Mouse (Mus musculus): Measurements from ENCODE around the gene Ifrd1. TPM values are rescaled to one million over a fixed set of nuclear protein-coding genes. Genes with fewer than 3 reads are reported as not detected.
"Not testable (repeated sequence)": the region's sequence is repeated elsewhere in the genome, so short reads cannot be mapped to it uniquely, and the experiment has no call there.

The Ifrd1 gene
- polyA plus RNA-seq, 1 experiment from 2014 or later = 131 TPM

- Histone ChIP-seq H3K27ac (ENCODE audit: low read depth, low read length) (no peak overlapping the region), H3K9ac (ENCODE audit: low read depth, low read length) (no peak overlapping the region), H3K4me2 (replicated peaks; ENCODE audit: low read depth, low read length) (no peak overlapping the region), H3K27me3 (ENCODE audit: control insufficient read depth, insufficient read depth, low read length) (no peaks in the 10 kb centered on the region), H3K9me3 (ENCODE audit: control insufficient read depth, low read length) (no peaks in the 10 kb centered on the region), H3K4me1 (ENCODE audit: control insufficient read depth, insufficient read depth, low read length) (no peaks in the 10 kb centered on the region), H3K4me3 (ENCODE audit: low read length) (no peak overlapping the region), H3K36me3 (ENCODE audit: control insufficient read depth, insufficient read depth, low read length) (peaks cover 19% of the 10 kb centered on the region)
- no peak for ATAC-seq (ENCODE audit: low FRiP score, low TSS enrichment)
- 84% methylated on average over 9 of the region's 9 CpGs for WGBS
Measured at GRCm38 (mm10) chr12:40198427-40198826, 49.9 kb downstream of the Ifrd1 start.

GRCm38 (mm10) chr12:40198019-40198418 lies 50.3 kb downstream of the Ifrd1 start:
- H3K4me3 ChIP-seq (ENCODE audit: low read length) = no peak overlapping the region
- no peaks in the 10 kb centered on the region for H3K27me3 ChIP-seq (ENCODE audit: control insufficient read depth, insufficient read depth, low read length)
- H3K9ac ChIP-seq (ENCODE audit: low read depth, low read length) = no peak overlapping the region
- H3K4me2 ChIP-seq (replicated peaks; ENCODE audit: low read depth, low read length) = no peak overlapping the region
- H3K9me3 ChIP-seq (ENCODE audit: control insufficient read depth, low read length) = no peaks in the 10 kb centered on the region
- WGBS = 91% methylated on average over 5 of the region's 5 CpGs
- H3K36me3 ChIP-seq (ENCODE audit: control insufficient read depth, insufficient read depth, low read length) = peaks cover 15% of the 10 kb centered on the region
- no peaks in the 10 kb centered on the region for H3K4me1 ChIP-seq (ENCODE audit: control insufficient read depth, insufficient read depth, low read length)
- no peak overlapping the region for H3K27ac ChIP-seq (ENCODE audit: low read depth, low read length)
- ATAC-seq (ENCODE audit: low FRiP score, low TSS enrichment) = no peak

- H3K4me3 ChIP-seq (ENCODE audit: low read length) = no peak overlapping the region
- H3K27ac ChIP-seq (ENCODE audit: low read depth, low read length) = no peak overlapping the region
- no peak overlapping the region for H3K4me2 ChIP-seq (replicated peaks; ENCODE audit: low read depth, low read length)
- H3K4me1 ChIP-seq (ENCODE audit: control insufficient read depth, insufficient read depth, low read length) = no peaks in the 10 kb centered on the region
- H3K9ac ChIP-seq (ENCODE audit: low read depth, low read length) = no peak overlapping the region
- no peak for ATAC-seq (ENCODE audit: low FRiP score, low TSS enrichment)
- H3K27me3 ChIP-seq (ENCODE audit: control insufficient read depth, insufficient read depth, low read length) = no peaks in the 10 kb centered on the region
- no peaks in the 10 kb centered on the region for H3K9me3 ChIP-seq (ENCODE audit: control insufficient read depth, low read length)
- H3K36me3 ChIP-seq (ENCODE audit: control insufficient read depth, insufficient read depth, low read length) = peaks cover 11% of the 10 kb centered on the region
Measured at GRCm38 (mm10) chr12:40197511-40197910, 50.8 kb downstream of the Ifrd1 start.

GRCm38 (mm10) chr12:40185474-40185873 lies 62.8 kb downstream of the Ifrd1 start:
- Histone ChIP-seq H3K9me3 (ENCODE audit: control insufficient read depth, low read length) (peaks cover 3% of the 10 kb centered on the region; the same call in 1 of the 2 replicates), H3K4me2 (replicated peaks; ENCODE audit: low read depth, low read length) (no peak overlapping the region), H3K36me3 (ENCODE audit: control insufficient read depth, insufficient read depth, low read length) (no peaks in the 10 kb centered on the region), H3K27ac (ENCODE audit: low read depth, low read length) (no peak overlapping the region), H3K9ac (ENCODE audit: low read depth, low read length) (no peak overlapping the region), H3K27me3 (ENCODE audit: control insufficient read depth, insufficient read depth, low read length) (no peaks in the 10 kb centered on the region), H3K4me1 (ENCODE audit: control insufficient read depth, insufficient read depth, low read length) (no peaks in the 10 kb centered on the region), H3K4me3 (ENCODE audit: low read length) (no peak overlapping the region)
- WGBS = 93% methylated on average over 3 of the region's 3 CpGs
- no peak for ATAC-seq (ENCODE audit: low FRiP score, low TSS enrichment)

GRCm38 (mm10) chr12:40177089-40177488 lies 71.2 kb downstream of the Ifrd1 start:
- ATAC-seq (ENCODE audit: low FRiP score, low TSS enrichment) = no peak
- Histone ChIP-seq H3K9ac (ENCODE audit: low read depth, low read length) (no peak overlapping the region), H3K4me3 (ENCODE audit: low read length) (no peak overlapping the region), H3K27ac (ENCODE audit: low read depth, low read length) (no peak overlapping the region), H3K27me3 (ENCODE audit: control insufficient read depth, insufficient read depth, low read length) (no peaks in the 10 kb centered on the region), H3K4me2 (replicated peaks; ENCODE audit: low read depth, low read length) (no peak overlapping the region), H3K36me3 (ENCODE audit: control insufficient read depth, insufficient read depth, low read length) (no peaks in the 10 kb centered on the region), H3K9me3 (ENCODE audit: control insufficient read depth, low read length) (peaks cover 3% of the 10 kb centered on the region; the same call in 1 of the 2 replicates), H3K4me1 (ENCODE audit: control insufficient read depth, insufficient read depth, low read length) (no peaks in the 10 kb centered on the region)
- WGBS = 68% methylated on average over 6 of the region's 6 CpGs

- Histone ChIP-seq H3K4me3 (ENCODE audit: low read length) (no peak overlapping the region), H3K9me3 (ENCODE audit: control insufficient read depth, low read length) (peaks cover 2% of the 10 kb centered on the region; the same call in 1 of the 2 replicates), H3K4me1 (ENCODE audit: control insufficient read depth, insufficient read depth, low read length) (no peaks in the 10 kb centered on the region), H3K9ac (ENCODE audit: low read depth, low read length) (no peak overlapping the region), H3K36me3 (ENCODE audit: control insufficient read depth, insufficient read depth, low read length) (no peaks in the 10 kb centered on the region), H3K27me3 (ENCODE audit: control insufficient read depth, insufficient read depth, low read length) (no peaks in the 10 kb centered on the region), H3K27ac (ENCODE audit: low read depth, low read length) (no peak overlapping the region), H3K4me2 (replicated peaks; ENCODE audit: low read depth, low read length) (no peak overlapping the region)
- ATAC-seq (ENCODE audit: low FRiP score, low TSS enrichment) = no peak
- WGBS = 69% methylated on average over 2 of the region's 2 CpGs
Measured at GRCm38 (mm10) chr12:40176158-40176557, 72.1 kb downstream of the Ifrd1 start.

- ATAC-seq (ENCODE audit: low FRiP score, low TSS enrichment) = not testable (repeated sequence)
- 76% methylated on average over 1 of the region's 1 CpGs for WGBS
Measured at GRCm38 (mm10) chr12:40175171-40175570, 73.1 kb downstream of the Ifrd1 start.

GRCm38 (mm10) chr12:40171637-40172036 lies 76.7 kb downstream of the Ifrd1 start:
- Histone ChIP-seq H3K4me1 (ENCODE audit: control insufficient read depth, insufficient read depth, low read length) (no peaks in the 10 kb centered on the region), H3K9ac (ENCODE audit: low read depth, low read length) (no peak overlapping the region), H3K27ac (ENCODE audit: low read depth, low read length) (no peak overlapping the region), H3K9me3 (ENCODE audit: control insufficient read depth, low read length) (no peaks in the 10 kb centered on the region), H3K4me3 (ENCODE audit: low read length) (no peak overlapping the region), H3K27me3 (ENCODE audit: control insufficient read depth, insufficient read depth, low read length) (no peaks in the 10 kb centered on the region), H3K4me2 (replicated peaks; ENCODE audit: low read depth, low read length) (no peak overlapping the region), H3K36me3 (ENCODE audit: control insufficient read depth, insufficient read depth, low read length) (no peaks in the 10 kb centered on the region)
- 81% methylated on average over 2 of the region's 2 CpGs for WGBS
- ATAC-seq (ENCODE audit: low FRiP score, low TSS enrichment) = no peak

More at GRCm38 (mm10) chr12:40175171-40175570, 73.1 kb downstream of the Ifrd1 start:
- not testable (repeated sequence) for H3K9ac ChIP-seq (ENCODE audit: low read depth, low read length); H3K27ac ChIP-seq (ENCODE audit: low read depth, low read length); H3K36me3 ChIP-seq (ENCODE audit: control insufficient read depth, insufficient read depth, low read length); H3K4me1 ChIP-seq (ENCODE audit: control insufficient read depth, insufficient read depth, low read length); H3K27me3 ChIP-seq (ENCODE audit: control insufficient read depth, insufficient read depth, low read length); H3K4me3 ChIP-seq (ENCODE audit: low read length); H3K4me2 ChIP-seq (replicated peaks; ENCODE audit: low read depth, low read length); H3K9me3 ChIP-seq (ENCODE audit: control insufficient read depth, low read length)

GRCm38 (mm10) chr12:40169675-40170074 lies 78.6 kb downstream of the Ifrd1 start:
- H3K27me3 ChIP-seq (ENCODE audit: control insufficient read depth, insufficient read depth, low read length) = no peaks in the 10 kb centered on the region
- no peak overlapping the region for H3K4me3 ChIP-seq (ENCODE audit: low read length)
- no peaks in the 10 kb centered on the region for H3K9me3 ChIP-seq (ENCODE audit: control insufficient read depth, low read length)
- ATAC-seq (ENCODE audit: low FRiP score, low TSS enrichment) = no peak
- no peaks in the 10 kb centered on the region for H3K36me3 ChIP-seq (ENCODE audit: control insufficient read depth, insufficient read depth, low read length)
- H3K4me1 ChIP-seq (ENCODE audit: control insufficient read depth, insufficient read depth, low read length) = no peaks in the 10 kb centered on the region
- 93% methylated on average over 1 of the region's 1 CpGs for WGBS
- no peak overlapping the region for H3K9ac ChIP-seq (ENCODE audit: low read depth, low read length)
- no peak overlapping the region for H3K27ac ChIP-seq (ENCODE audit: low read depth, low read length)
- no peak overlapping the region for H3K4me2 ChIP-seq (replicated peaks; ENCODE audit: low read depth, low read length)
